Mouse (Mus musculus) liver, postnatal 0 days (tissue): ENCODE measurements at regions not wholly inside any gene's neighbourhood (a gene's known extent, or its start where the extent isn't known, plus 50 kb on each side); places are given as distances from the start of the nearest gene placed in this dataset.

ENCODE experiments used
- CTCF ChIP-seq: sonication (generic); IDR thresholded peaks from 2 replicates; pipeline ENCODE4 v1.5.1; 2016; ENCODE audit warnings: antibody characterized with exemption, low read depth
- EP300 ChIP-seq: IDR thresholded peaks from 2 replicates; pipeline ENCODE4 v1.6.1; 2016; ENCODE audit warnings: antibody characterized with exemption, low read depth, mild to moderate bottlenecking

DNA sequence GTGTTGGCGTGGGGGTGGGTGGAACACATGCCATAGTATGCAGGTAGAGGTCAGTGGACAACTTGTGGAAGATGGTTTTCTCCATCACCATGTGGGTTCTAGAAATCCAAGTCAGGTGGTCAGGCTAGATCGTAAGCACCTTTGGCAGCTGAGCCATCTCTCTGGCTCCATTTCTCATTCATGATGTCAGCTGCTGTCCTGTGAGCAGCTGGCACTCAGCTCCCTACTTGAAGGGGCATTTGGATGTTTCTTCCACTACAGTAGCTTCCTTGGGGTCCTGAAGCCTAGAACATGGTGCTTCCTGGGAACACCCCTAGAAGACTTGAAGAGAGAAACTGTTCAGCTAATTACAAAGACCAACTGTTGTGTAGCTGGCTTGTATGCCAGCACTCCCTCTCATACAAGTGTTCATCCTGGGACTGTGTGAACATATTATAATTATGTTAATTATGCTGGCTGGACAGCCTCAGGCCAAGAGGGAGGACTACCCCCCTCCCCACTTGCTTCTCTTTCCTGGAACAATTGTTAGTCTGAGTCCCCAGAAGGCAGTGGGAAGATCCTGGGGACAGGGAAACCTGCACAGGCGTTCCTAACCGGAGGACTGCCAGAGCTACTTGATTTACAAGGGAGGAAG is 160.4 kb downstream of the C1d start:
- TF ChIP-seq CTCF = no peak
- no peak for TF ChIP-seq EP300
